Mouse (Mus musculus) mature B cell (primary cell): ENCODE data around the gene Trmt10c.
"Not testable (repeated sequence)": the region's sequence is repeated elsewhere in the genome, so short reads cannot be mapped to it uniquely, and the experiment has no call there.

Experiments used
- in situ Hi-C: fragments of 300-500 bp; cut with MboI; formaldehyde crosslinking; loops from 2 replicates; pipeline ENCODE4 v1.14.3; 2019

The Trmt10c gene

GRCm38 (mm10) chr16:56037138-56038010 is at the start of gene Trmt10c:
Trmt10c (minus strand) TSS chr16:56037819.
- in situ Hi-C loops, result no loop called here

DNA sequence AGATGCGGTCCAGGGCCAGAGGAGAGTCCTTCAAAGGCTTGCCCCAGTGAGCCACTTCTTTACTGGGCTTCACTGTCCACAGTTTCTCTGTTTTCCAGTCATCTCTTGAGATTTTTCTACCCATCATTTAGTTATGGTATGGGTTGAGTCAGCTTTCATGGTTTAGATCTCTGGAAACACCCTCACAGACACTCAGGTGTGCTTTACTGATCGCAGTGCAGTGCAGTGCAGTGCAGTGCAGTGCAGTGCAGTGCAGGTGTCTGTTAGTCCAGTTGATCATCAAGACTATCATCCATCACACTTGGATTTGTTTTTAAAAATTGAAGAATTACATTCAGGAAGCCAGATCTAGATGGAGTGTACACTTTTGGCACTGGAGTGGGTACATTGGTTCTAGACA is 48.7 kb upstream of the Trmt10c start:
- in situ Hi-C loops, result no loop called here

GRCm38 (mm10) chr16:56081691-56082090 is 44.1 kb upstream of the Trmt10c start:
- in situ Hi-C loops, result no loop called here

DNA sequence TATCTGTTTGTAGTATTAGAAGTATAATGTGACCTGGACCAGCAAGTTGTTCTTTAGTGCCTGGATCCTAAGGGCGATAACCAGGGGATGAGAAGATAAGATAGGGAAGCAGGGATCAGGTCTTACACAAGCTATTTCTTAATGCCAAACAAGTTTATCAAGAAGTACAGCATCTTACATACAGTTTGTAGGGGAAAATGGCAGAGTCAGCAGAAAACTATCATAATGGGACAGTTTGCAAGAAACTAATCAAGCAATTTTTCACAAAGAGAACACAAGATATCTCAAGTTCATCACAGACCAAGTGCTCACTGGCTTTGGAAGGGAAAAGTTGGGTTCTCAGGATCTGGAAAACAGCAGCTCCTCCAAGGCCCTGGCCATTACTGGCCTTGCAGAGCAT is 41.8 kb upstream of the Trmt10c start:
- in situ Hi-C loops, result no loop called here

- in situ Hi-C loops, result no loop called here
These were observed 38.7 kb upstream of the Trmt10c start for GRCm38 (mm10) chr16:56076121-56076869.

DNA sequence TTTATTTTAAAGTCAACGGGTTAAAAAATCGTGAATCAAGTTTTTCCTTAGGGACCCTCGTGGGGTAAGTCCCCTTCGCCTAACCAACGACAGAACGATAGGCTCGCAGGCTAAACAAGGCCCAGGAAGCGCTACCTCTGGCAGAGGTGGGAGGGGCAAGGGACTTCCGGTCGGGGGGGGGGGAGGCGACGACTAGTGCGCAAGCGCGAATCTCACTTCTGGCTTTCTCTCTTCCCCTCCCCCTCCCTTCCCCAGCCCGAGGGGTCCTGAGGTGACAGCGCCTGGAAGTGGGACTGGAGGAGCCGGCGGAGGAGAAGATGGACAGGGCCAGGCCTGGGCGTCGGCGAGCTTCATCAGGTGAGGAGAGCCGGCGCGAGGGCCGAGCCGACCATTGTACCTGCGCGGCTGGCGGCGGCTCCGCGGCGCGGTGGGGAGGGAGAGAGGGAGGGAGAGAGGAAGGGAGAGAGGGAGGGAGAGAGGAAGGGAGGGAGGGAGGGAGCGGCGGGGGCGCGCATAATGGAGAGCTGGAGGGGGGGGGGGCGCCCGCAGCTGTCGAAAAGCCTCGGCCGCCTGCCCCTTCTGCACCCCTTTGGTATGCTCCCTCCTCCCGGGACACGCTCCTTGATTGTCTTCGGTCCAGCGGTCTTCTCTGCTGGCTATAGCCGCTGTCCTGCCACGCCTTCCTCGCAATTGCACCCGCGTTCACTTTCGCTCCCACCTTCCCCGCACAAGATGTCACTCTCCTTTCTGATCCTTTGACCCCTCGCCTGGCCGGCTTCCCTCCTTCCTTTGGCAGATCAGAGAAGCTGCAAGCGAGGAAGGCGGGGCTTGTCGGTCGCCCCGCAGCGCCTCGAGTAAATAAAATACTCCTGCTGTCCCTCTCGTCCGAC is 37.8 kb upstream of the Trmt10c start:
- in situ Hi-C loops, result no loop called here

- in situ Hi-C loops, result no loop called here
These were observed 36.9 kb upstream of the Trmt10c start for GRCm38 (mm10) chr16:56074565-56074964.

DNA sequence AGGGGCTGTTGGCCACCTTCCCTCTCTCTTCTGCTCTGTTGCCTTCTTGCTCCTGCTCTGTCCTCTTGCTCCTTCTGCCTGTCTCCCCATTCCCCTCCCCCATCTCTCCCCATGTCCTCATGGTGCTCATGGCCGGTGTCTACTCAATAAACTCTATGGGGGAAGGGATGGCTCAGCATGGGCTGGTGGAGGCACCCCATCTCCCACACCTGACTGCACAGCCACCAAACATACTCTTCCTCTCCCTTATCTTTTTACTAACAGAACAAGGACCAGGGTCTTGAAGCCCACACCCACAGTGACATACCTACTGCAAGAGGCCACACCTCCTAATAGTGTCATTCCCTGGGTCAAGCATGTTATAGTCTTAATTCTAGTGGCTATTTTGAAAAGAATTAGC is 36.5 kb upstream of the Trmt10c start:
- in situ Hi-C loops, result no loop called here

- in situ Hi-C loops, result not testable (repeated sequence)
These were observed 35.5 kb upstream of the Trmt10c start for GRCm38 (mm10) chr16:56073150-56073549.

GRCm38 (mm10) chr16:56072533-56072932 is 34.9 kb upstream of the Trmt10c start:
- in situ Hi-C loops, result no loop called here

GRCm38 (mm10) chr16:56071317-56072232 is 34.0 kb upstream of the Trmt10c start:
- in situ Hi-C loops, result no loop called here

GRCm38 (mm10) chr16:56068523-56069070 is 31.0 kb upstream of the Trmt10c start:
- in situ Hi-C loops, result loop anchor here (5.0 kb wide), 1 partner anchor 96 kb away; the partner anchor contains the start of gene Zbtb11

- in situ Hi-C loops, result loop anchor here (5.0 kb wide), 1 partner anchor 94 kb away; the partner anchor contains the start of gene Zbtb11
These were observed 28.5 kb upstream of the Trmt10c start for GRCm38 (mm10) chr16:56066113-56066512.

GRCm38 (mm10) chr16:56064334-56064990 is 26.8 kb upstream of the Trmt10c start:
- in situ Hi-C loops, result no loop called here

GRCm38 (mm10) chr16:56062981-56063380 is 25.4 kb upstream of the Trmt10c start:
- in situ Hi-C loops, result no loop called here

DNA sequence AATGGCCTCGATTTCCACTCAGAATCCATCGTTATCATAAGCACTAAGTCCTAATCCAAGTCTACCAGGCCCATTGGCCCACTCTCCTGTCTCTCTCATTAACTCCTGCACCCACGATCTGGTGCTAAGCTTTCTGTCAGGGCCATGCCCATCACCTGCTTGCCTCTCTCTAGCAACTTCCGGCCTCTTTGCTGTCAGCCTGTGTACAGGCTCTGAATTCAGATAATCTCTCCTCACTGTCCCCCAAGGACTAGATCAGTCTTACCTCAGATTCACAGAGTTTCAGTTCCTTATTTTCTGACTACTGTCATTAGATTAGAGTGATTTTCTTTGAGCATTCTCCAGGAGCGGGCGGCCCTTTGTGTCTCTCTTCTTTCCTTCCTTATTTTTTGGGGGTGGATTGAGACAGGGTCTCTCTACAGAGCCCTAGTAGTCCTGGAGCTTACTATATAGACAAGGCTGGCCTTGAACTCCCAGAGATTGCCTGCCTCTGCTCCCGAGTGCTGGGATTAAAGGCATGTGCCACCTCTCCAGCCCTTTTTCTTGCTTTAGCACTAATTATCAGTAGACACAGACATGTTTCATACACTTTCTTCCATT is 24.5 kb upstream of the Trmt10c start:
- in situ Hi-C loops, result no loop called here

GRCm38 (mm10) chr16:56058151-56058550 is 20.5 kb upstream of the Trmt10c start:
- in situ Hi-C loops, result no loop called here

- in situ Hi-C loops, result no loop called here
These were observed 19.4 kb upstream of the Trmt10c start for GRCm38 (mm10) chr16:56056944-56057590.

DNA sequence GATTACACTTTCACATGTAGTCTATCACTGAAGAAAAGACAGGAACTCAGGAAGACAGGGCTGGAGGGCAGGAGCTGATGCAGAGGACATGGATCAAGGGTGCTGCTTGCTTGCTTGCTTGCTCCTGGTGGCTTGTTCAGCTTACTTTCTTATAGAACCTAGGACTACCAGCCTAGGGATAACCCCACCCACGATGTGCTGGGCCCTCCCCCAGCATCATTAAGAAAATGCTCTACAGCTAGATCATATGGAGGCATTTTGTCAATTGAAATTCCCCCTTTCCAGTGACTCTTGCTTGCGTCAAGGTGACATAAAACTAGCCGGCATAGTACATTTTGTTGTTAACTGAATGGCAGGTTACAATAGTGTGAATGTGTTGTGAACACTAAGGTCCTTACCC is 18.3 kb upstream of the Trmt10c start:
- in situ Hi-C loops, result no loop called here
